Mouse (Mus musculus): ENCODE data around the gene Tas2r118. TPM values are rescaled to one million over a fixed set of nuclear protein-coding genes. Genes with fewer than 3 reads are reported as not detected.

Gene Tas2r118
- not detected for total RNA-seq (2021)
- long read RNA-seq, experiment 1 = 0 reads
- long read RNA-seq, experiment 2 = 0 reads

- intact Hi-C loops (cut with DNase I) = no loop called here
- DNase-seq (ENCODE audit: low spot score in 2 of 2) = no peak
Measured at GRCm38 (mm10) chr6:23969960-23970359, at the start of gene Tas2r118. TSS of gene Tas2r118 (minus strand) at chr6:23970060.

- DNase-seq (ENCODE audit: low spot score in 2 of 2) = no peak
- intact Hi-C loops (cut with DNase I) = no loop called here
Measured at GRCm38 (mm10) chr6:24018320-24018719, 48.5 kb upstream of the Tas2r118 start.

GRCm38 (mm10) chr6:23993276-23993675 lies 23.4 kb upstream of the Tas2r118 start:
- intact Hi-C loops (cut with DNase I) = no loop called here
- DNase-seq (ENCODE audit: low spot score in 2 of 2) = peak in 1 of 2 experiments; percentile 9

- intact Hi-C loops (cut with DNase I) = no loop called here
- DNase-seq (ENCODE audit: low spot score in 2 of 2) = no peak
Measured at GRCm38 (mm10) chr6:23990687-23991387, 21.0 kb upstream of the Tas2r118 start.

- DNase-seq (ENCODE audit: low spot score in 2 of 2) = no peak
- intact Hi-C loops (cut with DNase I) = no loop called here
Measured at GRCm38 (mm10) chr6:23986293-23986692, 16.4 kb upstream of the Tas2r118 start.

GRCm38 (mm10) chr6:23966980-23967379 lies 2.9 kb downstream of the Tas2r118 start:
- DNase-seq (ENCODE audit: low spot score in 2 of 2) = peak; percentile 25 to 38
- intact Hi-C loops (cut with DNase I) = no loop called here

GRCm38 (mm10) chr6:23965925-23966324 lies 3.9 kb downstream of the Tas2r118 start:
- DNase-seq (ENCODE audit: low spot score in 2 of 2) = no peak
- intact Hi-C loops (cut with DNase I) = no loop called here

- DNase-seq (ENCODE audit: low spot score in 2 of 2) = no peak
- intact Hi-C loops (cut with DNase I) = no loop called here
Measured at GRCm38 (mm10) chr6:23963741-23964140, 6.1 kb downstream of the Tas2r118 start.

- intact Hi-C loops (cut with DNase I) = no loop called here
Measured at GRCm38 (mm10) chr6:23940776-23941175, 29.1 kb downstream of the Tas2r118 start.

GRCm38 (mm10) chr6:23938575-23939488 lies 31.0 kb downstream of the Tas2r118 start:
- no peak for DNase-seq (ENCODE audit: low spot score in 2 of 2)
- intact Hi-C loops (cut with DNase I) = no loop called here

More at GRCm38 (mm10) chr6:23940776-23941175, 29.1 kb downstream of the Tas2r118 start:
- no peak for DNase-seq (ENCODE audit: low spot score in 2 of 2)

- DNase-seq (ENCODE audit: low spot score in 2 of 2) = no peak
- intact Hi-C loops (cut with DNase I) = no loop called here
Measured at GRCm38 (mm10) chr6:23936414-23936813, 33.4 kb downstream of the Tas2r118 start.

- DNase-seq (ENCODE audit: low spot score in 2 of 2) = no peak
- intact Hi-C loops (cut with DNase I) = no loop called here
Measured at GRCm38 (mm10) chr6:23923806-23924205, 46.1 kb downstream of the Tas2r118 start.

Other genes starting within 250 kb of the Tas2r118 start
- gene Cadps2, start 130.6 kb downstream of the Tas2r118 start, total RNA-seq (2021) = 10 to 100 TPM; 78.0 to 86.7 TPM
- under 1 TPM; 0.25 to 0.59 TPM for gene Slc13a1, start 198.0 kb upstream of the Tas2r118 start, total RNA-seq (2021)

All from left cerebral cortex, postnatal 14 days (tissue).